Mouse (Mus musculus) hindbrain, embryonic 11.5 days (tissue): Measurements from ENCODE around the gene Hspa2. TPM values are rescaled to one million over a fixed set of nuclear protein-coding genes. Genes with fewer than 3 reads are reported as not detected.
A peak's percentile ranks its signal among the peaks of the same experiment; 100 is the strongest.

Experiments used
- ATAC-seq: fragments of 200-750 bp; cut with Nextera tagmentation; 2 replicates; pipeline ENCODE4 v1.8.0; 2017; ENCODE audit warnings: mild to moderate bottlenecking, moderate TSS enrichment, moderate library complexity; ENCODE audit not compliant: low FRiP score
- DNase-seq: peaks from one replicate; pipeline ENCODE4 v3.0.0-alpha.2; 2015; ENCODE audit warnings: low spot score
- H3K27ac ChIP-seq: fragments of 300-500 bp; sonication (generic); 2 replicates; pipeline ENCODE4 v1.5.1; 2014; ENCODE audit warnings: mild to moderate bottlenecking, low read depth, low read length
- H3K27me3 ChIP-seq: fragments of 300-500 bp; sonication (generic); 2 replicates; pipeline ENCODE4 v1.6.1; 2014; ENCODE audit warnings: mild to moderate bottlenecking, low read length, moderate library complexity, mixed read lengths; ENCODE audit not compliant: control insufficient read depth, insufficient read depth
- H3K36me3 ChIP-seq: fragments of 300-500 bp; sonication (generic); 2 replicates; pipeline ENCODE4 v1.6.1; 2014; ENCODE audit warnings: mild to moderate bottlenecking, low read length, moderate library complexity, mixed read lengths; ENCODE audit not compliant: control insufficient read depth, insufficient read depth
- H3K4me1 ChIP-seq: fragments of 300-500 bp; sonication (generic); replicated peaks from 2 replicates; pipeline ENCODE4 v1.6.1; 2014; ENCODE audit warnings: low read length, mixed read lengths; ENCODE audit not compliant: control insufficient read depth, insufficient read depth
- H3K4me2 ChIP-seq: fragments of 300-500 bp; sonication (generic); replicated peaks from 2 replicates; pipeline ENCODE4 v1.6.1; 2014; ENCODE audit warnings: mild to moderate bottlenecking, low read depth, low read length
- H3K4me3 ChIP-seq: fragments of 300-500 bp; sonication (generic); 2 replicates; pipeline ENCODE4 v1.5.1; 2014; ENCODE audit warnings: low read depth, low read length
- H3K9ac ChIP-seq: fragments of 300-500 bp; sonication (generic); 2 replicates; pipeline ENCODE4 v1.6.1; 2014; ENCODE audit warnings: low read depth, low read length
- H3K9me3 ChIP-seq: fragments of 300-500 bp; sonication (generic); 2 replicates; pipeline ENCODE4 v1.6.1; 2016; ENCODE audit warnings: low read length; ENCODE audit not compliant: control insufficient read depth
- WGBS: fragments of 180-500 bp; shearing (Covaris S2); extraction: QIAGEN DNeasy Blood & Tissue Kit; methylation state at CpG from one replicate; pipeline ENCODE4 v1.1.7; 2014; 5-methylcytosine and 5-hydroxymethylcytosine counted together
- polyA plus RNA-seq: library from polyadenylated mRNA; unstranded; fragments of >200 nt; fragmentation: Nextera tagmentation; extraction: Ambion mirVana; gene quantifications from 2 replicates; pipeline ENCODE4 v1.2.1, GENCODE M21; 2014

Hspa2 gene
- polyA plus RNA-seq, 1 experiment from 2014 or later = 11.2 TPM

GRCm38 (mm10) chr12:76392979-76393378, 11.0 kb upstream of the Hspa2 start:
- no peak overlapping the region for H3K27ac ChIP-seq
- H3K9me3 ChIP-seq = no peaks in the 10 kb centered on the region
- no peak overlapping the region for H3K4me2 ChIP-seq
- H3K36me3 ChIP-seq = no peaks in the 10 kb centered on the region
- H3K9ac ChIP-seq = no peak overlapping the region
- ATAC-seq = no peak
- H3K4me1 ChIP-seq = no peaks in the 10 kb centered on the region
- H3K4me3 ChIP-seq = no peak overlapping the region
- H3K27me3 ChIP-seq = no peaks in the 10 kb centered on the region
- WGBS = 88% methylated on average over 5 of the region's 5 CpGs
- no peak for DNase-seq

- Histone ChIP-seq H3K4me1 (no peaks in the 10 kb centered on the region), H3K4me2 (no peak overlapping the region), H3K36me3 (no peaks in the 10 kb centered on the region), H3K27me3 (no peaks in the 10 kb centered on the region), H3K4me3 (no peak overlapping the region), H3K9ac (no peak overlapping the region), H3K9me3 (no peaks in the 10 kb centered on the region), H3K27ac (no peak overlapping the region)
- ATAC-seq = no peak
- 81% methylated on average over 5 of the region's 5 CpGs for WGBS
- no peak for DNase-seq
Observed at GRCm38 (mm10) chr12:76397281-76397680, 6.7 kb upstream of the Hspa2 start.

- Histone ChIP-seq H3K27ac (no peak overlapping the region), H3K27me3 (peaks cover 20% of the 10 kb centered on the region), H3K9ac (no peak overlapping the region), H3K36me3 (no peaks in the 10 kb centered on the region), H3K9me3 (no peaks in the 10 kb centered on the region), H3K4me2 (no peak overlapping the region), H3K4me1 (peaks cover 7% of the 10 kb centered on the region), H3K4me3 (no peak overlapping the region)
- DNase-seq = no peak
- ATAC-seq = no peak
- 50% methylated on average over 3 of the region's 3 CpGs for WGBS
Observed at GRCm38 (mm10) chr12:76401674-76402073, 2.3 kb upstream of the Hspa2 start.

- peaks cover 29% of the 10 kb centered on the region for H3K27me3 ChIP-seq
- H3K4me1 ChIP-seq = peaks cover 7% of the 10 kb centered on the region
- peak; percentile 93 for ATAC-seq
- H3K4me3 ChIP-seq = peak overlapping the region; percentile 53
- H3K9me3 ChIP-seq = no peaks in the 10 kb centered on the region
- peak overlapping the region; percentile 55 for H3K9ac ChIP-seq
- H3K27ac ChIP-seq = peak overlapping the region; percentile 82
- H3K4me2 ChIP-seq = peak overlapping the region; percentile 68
- no peaks in the 10 kb centered on the region for H3K36me3 ChIP-seq
- under 1% methylated on average over 53 of the region's 54 CpGs for WGBS
- DNase-seq = no peak
Observed at GRCm38 (mm10) chr12:76402991-76403885, 738 bp upstream of the Hspa2 start.

- Histone ChIP-seq H3K9me3 (no peaks in the 10 kb centered on the region), H3K9ac (no peak overlapping the region), H3K36me3 (no peaks in the 10 kb centered on the region), H3K4me1 (peaks cover 7% of the 10 kb centered on the region), H3K4me2 (peak overlapping the region; percentile 68), H3K27ac (no peak overlapping the region), H3K4me3 (peak overlapping the region; percentile 53), H3K27me3 (peaks cover 29% of the 10 kb centered on the region)
- 7% methylated on average over 20 of the region's 20 CpGs for WGBS
- ATAC-seq (0 out of 2 replicates have a peak, but pooled peaks have one; percentile 3), DNase-seq (no peak)
Observed at GRCm38 (mm10) chr12:76404836-76405182, 833 bp downstream of the Hspa2 start.

GRCm38 (mm10) chr12:76405183-76405970, 1.4 kb downstream of the Hspa2 start:
- Histone ChIP-seq H3K27me3 (peaks cover 29% of the 10 kb centered on the region), H3K4me3 (peak overlapping the region; percentile 53), H3K4me2 (peak overlapping the region; percentile 68), H3K27ac (no peak overlapping the region), H3K36me3 (no peaks in the 10 kb centered on the region), H3K4me1 (peaks cover 7% of the 10 kb centered on the region), H3K9me3 (no peaks in the 10 kb centered on the region), H3K9ac (0 out of 2 replicates have a peak overlapping the region, but pooled peaks have one; percentile 1)
- ATAC-seq (no peak), DNase-seq (peak; percentile 65)
- 5% methylated on average over 64 of the region's 64 CpGs for WGBS

GRCm38 (mm10) chr12:76405971-76406370, 2.0 kb downstream of the Hspa2 start:
- peak overlapping the region; percentile 68 for H3K4me2 ChIP-seq
- no peaks in the 10 kb centered on the region for H3K9me3 ChIP-seq
- DNase-seq = peak; percentile 61
- no peaks in the 10 kb centered on the region for H3K36me3 ChIP-seq
- 3% methylated on average over 23 of the region's 23 CpGs for WGBS
- H3K4me1 ChIP-seq = peaks cover 7% of the 10 kb centered on the region
- no peak for ATAC-seq
- peak overlapping the region; percentile 16 for H3K4me3 ChIP-seq
- peaks cover 29% of the 10 kb centered on the region for H3K27me3 ChIP-seq
- no peak overlapping the region for H3K27ac ChIP-seq
- no peak overlapping the region for H3K9ac ChIP-seq

GRCm38 (mm10) chr12:76407184-76407583, 3.2 kb downstream of the Hspa2 start:
- H3K27me3 ChIP-seq = peaks cover 29% of the 10 kb centered on the region
- H3K4me2 ChIP-seq = no peak overlapping the region
- ATAC-seq (no peak), DNase-seq (no peak)
- H3K27ac ChIP-seq = no peak overlapping the region
- H3K4me1 ChIP-seq = peaks cover 7% of the 10 kb centered on the region
- no peak overlapping the region for H3K9ac ChIP-seq
- no peaks in the 10 kb centered on the region for H3K9me3 ChIP-seq
- no peaks in the 10 kb centered on the region for H3K36me3 ChIP-seq
- WGBS = 48% methylated on average over 1 of the region's 1 CpGs
- H3K4me3 ChIP-seq = no peak overlapping the region
